Mouse (Mus musculus) midbrain, postnatal 0 days (tissue): ENCODE results near the gene Ddah1. TPM values are rescaled to one million over a fixed set of nuclear protein-coding genes. Genes with fewer than 3 reads are reported as not detected.

ENCODE experiments used
- ATAC-seq: fragments of 200-750 bp; cut with Nextera tagmentation; 2 replicates; pipeline ENCODE4 v1.8.0; 2017; ENCODE audit warnings: moderate number of reproducible peaks, mild to moderate bottlenecking, moderate TSS enrichment, moderate library complexity; ENCODE audit not compliant: low FRiP score
- DNase-seq: peaks from one replicate; pipeline ENCODE4 v3.0.0-alpha.2; 2015; ENCODE audit warnings: low spot score
- H3K27ac ChIP-seq: fragments of 300-500 bp; sonication (generic); 2 replicates; pipeline ENCODE4 v1.5.1; 2014; ENCODE audit warnings: low read depth, mild to moderate bottlenecking, low read length, mixed read lengths
- H3K27me3 ChIP-seq: fragments of 300-500 bp; sonication (generic); 2 replicates; pipeline ENCODE4 v1.6.1; 2014; ENCODE audit warnings: low read length, control low read depth, mixed read lengths; ENCODE audit not compliant: insufficient read depth
- H3K36me3 ChIP-seq: fragments of 300-500 bp; sonication (generic); 2 replicates; pipeline ENCODE4 v1.6.1; 2014; ENCODE audit warnings: low read length, control low read depth, mixed read lengths; ENCODE audit not compliant: insufficient read depth
- H3K4me1 ChIP-seq: fragments of 300-500 bp; sonication (generic); 2 replicates; pipeline ENCODE4 v1.6.1; 2014; ENCODE audit warnings: mild to moderate bottlenecking, control low read depth, antibody characterized with exemption, low read length, mixed read lengths; ENCODE audit not compliant: insufficient read depth
- H3K4me2 ChIP-seq: fragments of 300-500 bp; sonication (generic); 2 replicates; pipeline ENCODE4 v1.6.1; 2014; ENCODE audit warnings: low read depth, mild to moderate bottlenecking, low read length, mixed read lengths; ENCODE audit not compliant: poor library complexity, severe bottlenecking
- H3K4me3 ChIP-seq: fragments of 300-500 bp; sonication (generic); 2 replicates; pipeline ENCODE4 v1.5.1; 2014; ENCODE audit warnings: low read depth, mild to moderate bottlenecking, low read length, moderate library complexity
- H3K9ac ChIP-seq: fragments of 300-500 bp; sonication (generic); replicated peaks from 2 replicates; pipeline ENCODE4 v1.6.1; 2014; ENCODE audit warnings: mild to moderate bottlenecking, low read length, moderate library complexity, mixed read lengths; ENCODE audit not compliant: poor library complexity, severe bottlenecking
- H3K9me3 ChIP-seq: fragments of 300-500 bp; sonication (generic); 2 replicates; pipeline ENCODE4 v1.6.1; 2016; ENCODE audit warnings: low read length, control low read depth
- CTCF ChIP-seq: IDR thresholded peaks from 2 replicates; pipeline ENCODE4 v1.5.1; 2016; ENCODE audit warnings: antibody characterized with exemption, mild to moderate bottlenecking
- WGBS: fragments of 180-500 bp; shearing (Covaris S2); extraction: QIAGEN DNeasy Blood & Tissue Kit; methylation state at CpG from one replicate; pipeline ENCODE4 v1.1.7; 2014; 5-methylcytosine and 5-hydroxymethylcytosine counted together
- polyA plus RNA-seq: library from polyadenylated mRNA; unstranded; fragments of >200 nt; fragmentation: Nextera tagmentation; extraction: Ambion mirVana; gene quantifications from 2 replicates; pipeline ENCODE4 v1.2.1, GENCODE M21; 2015
- total RNA-seq: library from RNA; depleted of rRNA; stranded (reverse); fragments of >200 nt; gene quantifications from 2 replicates; pipeline ENCODE4 v1.2.3, GENCODE M21; 2014

Ddah1 gene
- total and polyA plus RNA-seq, 2 experiments from 2014 or later, result 162 to 209 TPM

GRCm38 (mm10) chr3:145760547-145760946, 2.1 kb downstream of the Ddah1 start:
- Histone ChIP-seq H3K4me2 (peak overlapping the region; percentile 33), H3K4me3 (peak overlapping the region; percentile 76; the same call in 1 of the 2 replicates), H3K27ac (no peak overlapping the region), H3K9me3 (no peaks in the 10 kb centered on the region), H3K9ac (no peak overlapping the region), H3K27me3 (no peaks in the 10 kb centered on the region), H3K36me3 (no peaks in the 10 kb centered on the region), H3K4me1 (0 out of 2 replicates have a peak, but pooled peaks cover 6% of the 10 kb centered on the region)
- TF ChIP-seq CTCF, result no peak
- no peak for ATAC-seq
- no peak for DNase-seq
- WGBS, result 92% methylated on average over 3 of the region's 3 CpGs

GRCm38 (mm10) chr3:145761501-145762170, 3.2 kb downstream of the Ddah1 start:
- TF ChIP-seq CTCF, result no peak
- WGBS, result 72% methylated on average over 3 of the region's 3 CpGs

GRCm38 (mm10) chr3:145762957-145763641, 4.6 kb downstream of the Ddah1 start:
- H3K9me3 ChIP-seq, result no peaks in the 10 kb centered on the region
- 0 out of 2 replicates have a peak, but pooled peaks cover 2% of the 10 kb centered on the region for H3K4me1 ChIP-seq
- ATAC-seq (no peak), DNase-seq (no peak)
- 88% methylated on average over 4 of the region's 4 CpGs for WGBS
- H3K9ac ChIP-seq, result no peak overlapping the region
- H3K36me3 ChIP-seq, result no peaks in the 10 kb centered on the region
- H3K27me3 ChIP-seq, result no peaks in the 10 kb centered on the region
- no peak overlapping the region for H3K27ac ChIP-seq
- no peak overlapping the region for H3K4me2 ChIP-seq
- TF ChIP-seq CTCF, result no peak
- H3K4me3 ChIP-seq, result no peak overlapping the region

More at GRCm38 (mm10) chr3:145761501-145762170, 3.2 kb downstream of the Ddah1 start:
- no peaks in the 10 kb centered on the region for H3K9me3 ChIP-seq
- H3K9ac ChIP-seq, result no peak overlapping the region
- no peaks in the 10 kb centered on the region for H3K36me3 ChIP-seq
- no peaks in the 10 kb centered on the region for H3K27me3 ChIP-seq
- ATAC-seq, result no peak
- DNase-seq, result no peak
- no peak overlapping the region for H3K4me3 ChIP-seq
- H3K4me1 ChIP-seq, result 0 out of 2 replicates have a peak, but pooled peaks cover 6% of the 10 kb centered on the region
- H3K4me2 ChIP-seq, result no peak overlapping the region
- H3K27ac ChIP-seq, result no peak overlapping the region

DNA sequence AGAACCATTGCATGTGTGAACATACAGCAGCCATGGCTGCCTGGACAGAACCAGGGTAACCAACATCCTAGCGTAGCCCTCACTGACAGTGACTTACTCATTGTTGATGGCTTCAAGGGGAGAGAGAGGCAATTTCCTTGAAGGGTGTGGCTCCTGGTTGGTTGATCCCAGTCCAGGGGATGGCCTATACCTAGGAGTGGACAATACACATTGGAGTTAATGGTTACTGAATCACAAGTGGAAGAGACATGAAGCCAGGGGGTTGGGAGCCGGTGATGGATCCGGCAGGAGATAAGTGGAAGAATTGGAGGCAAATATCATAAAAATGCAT, 5.1 kb downstream of the Ddah1 start:
- 100% methylated on average over 3 of the region's 3 CpGs for WGBS

GRCm38 (mm10) chr3:145764416-145764815, 5.9 kb downstream of the Ddah1 start:
- Histone ChIP-seq H3K27me3 (no peaks in the 10 kb centered on the region), H3K4me1 (no peaks in the 10 kb centered on the region), H3K9ac (no peak overlapping the region), H3K36me3 (no peaks in the 10 kb centered on the region), H3K9me3 (no peaks in the 10 kb centered on the region), H3K4me2 (no peak overlapping the region), H3K27ac (no peak overlapping the region), H3K4me3 (no peak overlapping the region)
- TF ChIP-seq CTCF, result no peak
- ATAC-seq, result no peak
- DNase-seq, result no peak
- 92% methylated on average over 2 of the region's 2 CpGs for WGBS

More for the DNA sequence above, 5.1 kb downstream of the Ddah1 start:
- TF ChIP-seq CTCF, result no peak
- DNase-seq, result no peak
- no peak overlapping the region for H3K4me3 ChIP-seq
- no peak overlapping the region for H3K4me2 ChIP-seq
- no peak overlapping the region for H3K27ac ChIP-seq
- no peaks in the 10 kb centered on the region for H3K27me3 ChIP-seq
- no peaks in the 10 kb centered on the region for H3K36me3 ChIP-seq
- H3K4me1 ChIP-seq, result no peaks in the 10 kb centered on the region
- H3K9ac ChIP-seq, result no peak overlapping the region
- H3K9me3 ChIP-seq, result no peaks in the 10 kb centered on the region
- ATAC-seq, result no peak

DNA sequence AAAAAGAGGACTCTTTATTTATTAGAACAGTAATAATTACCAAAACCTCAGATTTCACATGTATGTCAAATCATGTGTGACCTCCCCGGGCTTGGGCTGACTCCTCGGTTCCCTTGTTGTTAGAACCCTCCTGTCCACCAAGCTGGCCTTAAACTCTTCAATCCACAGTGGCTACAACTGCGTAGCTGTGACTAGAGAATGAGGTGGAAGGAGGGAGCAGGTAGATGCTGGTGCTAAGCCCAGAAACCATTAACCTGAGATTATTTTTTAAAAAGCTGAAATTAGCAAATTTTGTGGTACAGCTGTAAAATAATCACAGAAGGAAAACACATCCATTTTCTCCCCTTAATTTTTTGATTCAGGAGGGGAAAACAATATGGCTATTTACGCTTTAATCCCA, 10.0 kb downstream of the Ddah1 start:
- 93% methylated on average over 4 of the region's 4 CpGs for WGBS
- Histone ChIP-seq H3K36me3 (no peaks in the 10 kb centered on the region), H3K4me3 (no peak overlapping the region), H3K27ac (no peak overlapping the region), H3K4me1 (no peaks in the 10 kb centered on the region), H3K9me3 (no peaks in the 10 kb centered on the region), H3K4me2 (no peak overlapping the region), H3K9ac (no peak overlapping the region), H3K27me3 (no peaks in the 10 kb centered on the region)
- DNase-seq, result no peak
- no peak for TF ChIP-seq CTCF
- ATAC-seq, result no peak
